Mouse (Mus musculus) c-Kit-negative CD71-positive TER-119-positive erythroid progenitor cells, embryonic 14.5 days (primary cell): ENCODE measurements around the gene Plekhg2.
A peak's percentile ranks its signal among the peaks of the same experiment; 100 is the strongest.

ENCODE experiments used
- DNase-seq: peaks from one replicate; pipeline ENCODE4 v3.0.0-alpha.2; 2013; ENCODE audit warnings: low read depth, low spot score

Gene Plekhg2

GRCm38 (mm10) chr7:28383606-28384005 lies 11.2 kb upstream of the Plekhg2 start:
- no peak for DNase-seq

- DNase-seq = no peak
Measured at GRCm38 (mm10) chr7:28382981-28383396, 10.6 kb upstream of the Plekhg2 start.

GRCm38 (mm10) chr7:28382347-28382951 lies 10.1 kb upstream of the Plekhg2 start:
- no peak for DNase-seq

- no peak for DNase-seq
Measured at GRCm38 (mm10) chr7:28381938-28382337, 9.5 kb upstream of the Plekhg2 start.

- no peak for DNase-seq
Measured at GRCm38 (mm10) chr7:28381017-28381790, 8.8 kb upstream of the Plekhg2 start.

GRCm38 (mm10) chr7:28380237-28381016 lies 8.0 kb upstream of the Plekhg2 start, which contains the start of gene Zfp36:
Zfp36 (minus strand) TSS chr7:28380253.
- DNase-seq = no peak

GRCm38 (mm10) chr7:28378769-28379651 lies 6.6 kb upstream of the Plekhg2 start:
- DNase-seq = peak; percentile 82

GRCm38 (mm10) chr7:28378066-28378690 lies 5.8 kb upstream of the Plekhg2 start:
- no peak for DNase-seq

- no peak for DNase-seq
Measured at GRCm38 (mm10) chr7:28377190-28378065, 5.0 kb upstream of the Plekhg2 start.

GRCm38 (mm10) chr7:28376011-28376771 lies 3.8 kb upstream of the Plekhg2 start:
- no peak for DNase-seq

GRCm38 (mm10) chr7:28375176-28375921 lies 3.0 kb upstream of the Plekhg2 start:
- peak; percentile 72 for DNase-seq

GRCm38 (mm10) chr7:28374647-28375046 lies 2.2 kb upstream of the Plekhg2 start:
- DNase-seq = no peak

- DNase-seq = no peak
Measured at GRCm38 (mm10) chr7:28373891-28374495, 1.6 kb upstream of the Plekhg2 start.

GRCm38 (mm10) chr7:28373131-28373581 lies 757 bp upstream of the Plekhg2 start:
- peak; percentile 77 for DNase-seq

- no peak for DNase-seq
Measured at GRCm38 (mm10) chr7:28371514-28371989, 847 bp downstream of the Plekhg2 start.

- DNase-seq = no peak
Measured at GRCm38 (mm10) chr7:28370977-28371513, 1.4 kb downstream of the Plekhg2 start.

GRCm38 (mm10) chr7:28370051-28370450 lies 2.3 kb downstream of the Plekhg2 start:
- DNase-seq = no peak
